Mouse (Mus musculus) neural tube, embryonic 10.5 days (tissue): ENCODE measurements around the gene Kyat3.
A peak's percentile ranks its signal among the peaks of the same experiment; 100 is the strongest.

ENCODE experiments used
- DNase-seq: peaks from one replicate; pipeline ENCODE4 v3.0.0-alpha.2; 2017; ENCODE audit warnings: low spot score; ENCODE audit errors: extremely low spot score

Kyat3 gene

DNA sequence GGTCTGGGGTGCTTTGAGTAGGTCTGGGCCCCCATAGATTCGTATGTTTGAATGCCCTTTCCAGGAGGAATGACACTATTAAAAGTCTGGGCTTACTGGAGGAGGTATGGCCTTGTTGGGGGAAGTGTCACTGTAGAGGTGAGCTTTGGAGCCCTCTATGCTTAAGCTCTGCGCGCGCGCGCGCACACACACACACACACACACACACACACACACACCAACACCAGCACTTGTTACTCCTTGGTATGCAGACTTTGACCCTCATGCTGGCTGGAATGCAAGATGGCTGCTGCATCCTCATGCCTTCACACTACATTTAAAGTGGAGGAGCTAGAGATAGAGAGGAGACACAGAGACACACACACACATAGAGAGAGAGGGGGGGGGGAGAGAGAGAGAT lies 46.8 kb downstream of the Kyat3 start:
- DNase-seq, result no peak

GRCm38 (mm10) chr3:142749131-142749530 lies 48.3 kb downstream of the Kyat3 start:
- DNase-seq, result no peak

- DNase-seq, result no peak
Measured at GRCm38 (mm10) chr3:142755132-142755867, 54.4 kb downstream of the Kyat3 start.

- no peak for DNase-seq
Measured at GRCm38 (mm10) chr3:142757841-142758240, 57.0 kb downstream of the Kyat3 start.

DNA sequence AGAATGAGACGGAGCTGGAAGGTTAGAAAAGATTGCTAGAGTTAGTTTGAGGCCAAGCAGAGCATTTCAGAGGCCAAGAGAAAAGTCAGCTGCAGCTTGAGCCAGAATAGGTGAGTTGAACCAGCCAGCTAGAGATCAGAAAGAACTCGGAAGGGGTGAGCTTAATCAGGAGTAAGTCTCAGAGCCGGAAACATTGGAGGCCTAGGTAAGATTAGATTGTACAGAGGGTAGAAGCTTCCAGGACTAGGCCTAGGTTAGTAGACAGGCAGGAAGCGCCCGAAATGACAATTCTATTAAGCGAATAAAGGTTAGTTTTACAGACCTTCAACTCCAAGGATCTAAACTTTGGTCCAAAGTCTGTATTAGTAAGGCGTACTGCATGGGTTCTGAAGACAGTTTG lies 57.7 kb downstream of the Kyat3 start:
- no peak for DNase-seq

- no peak for DNase-seq
Measured at GRCm38 (mm10) chr3:142760356-142760755, 59.5 kb downstream of the Kyat3 start.

GRCm38 (mm10) chr3:142764995-142765777 lies 64.3 kb downstream of the Kyat3 start, which contains the start of gene Gtf2b:
Gene Gtf2b (plus strand): TSS chr3:142765045.
- DNase-seq, result peak; percentile 93

DNA sequence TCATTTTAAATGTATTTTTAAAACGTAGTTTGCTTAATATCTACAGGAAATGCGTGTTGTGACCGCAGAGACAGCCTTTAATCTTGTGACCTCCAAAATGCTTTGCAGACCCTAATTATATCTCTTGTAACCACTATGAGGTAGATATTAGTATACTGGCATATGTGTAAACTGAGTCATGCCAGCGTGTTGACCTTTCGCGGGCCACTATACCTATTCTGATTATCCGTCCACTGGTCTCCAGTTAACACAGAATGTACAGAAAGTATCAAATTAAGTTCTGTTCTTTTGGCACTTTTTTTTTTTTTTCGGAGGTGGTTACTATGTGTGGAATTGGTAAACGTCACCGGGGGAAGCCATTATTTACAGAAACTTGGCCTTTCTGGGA lies 64.9 kb downstream of the Kyat3 start:
- DNase-seq, result no peak

GRCm38 (mm10) chr3:142768498-142768897 lies 67.6 kb downstream of the Kyat3 start:
- DNase-seq, result no peak

- DNase-seq, result no peak
Measured at GRCm38 (mm10) chr3:142770518-142770917, 69.7 kb downstream of the Kyat3 start.

DNA sequence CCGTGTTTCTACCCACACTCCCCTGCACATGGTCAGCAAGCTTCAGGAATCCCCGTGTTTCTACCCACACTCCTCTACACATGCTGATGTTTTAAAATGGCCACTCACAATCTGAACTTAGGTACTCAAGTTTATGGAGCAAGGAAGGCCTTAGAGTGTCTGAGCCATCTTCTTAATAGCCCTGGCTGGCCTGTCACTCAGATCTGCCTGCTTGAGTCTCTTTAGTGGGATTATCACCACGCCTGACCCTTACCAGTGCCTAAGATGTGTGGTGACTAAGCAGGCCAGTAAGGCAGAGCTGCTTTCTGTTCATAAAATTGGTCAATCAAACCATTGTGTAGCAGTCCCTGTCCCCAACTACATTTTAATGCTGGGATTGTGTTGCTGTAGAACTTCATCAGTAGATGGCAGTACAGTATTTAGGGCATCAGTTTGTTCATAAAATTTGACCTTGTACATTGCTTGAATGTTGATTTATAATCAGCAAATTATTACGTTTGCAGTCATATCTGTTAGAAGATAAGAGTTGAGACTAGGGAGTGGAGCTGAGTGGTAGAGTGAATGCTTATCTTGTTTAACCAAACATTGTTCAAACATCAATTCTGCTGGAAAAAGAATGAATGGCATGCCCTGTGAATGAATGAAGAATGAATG lies 72.8 kb downstream of the Kyat3 start:
- DNase-seq, result no peak

DNA sequence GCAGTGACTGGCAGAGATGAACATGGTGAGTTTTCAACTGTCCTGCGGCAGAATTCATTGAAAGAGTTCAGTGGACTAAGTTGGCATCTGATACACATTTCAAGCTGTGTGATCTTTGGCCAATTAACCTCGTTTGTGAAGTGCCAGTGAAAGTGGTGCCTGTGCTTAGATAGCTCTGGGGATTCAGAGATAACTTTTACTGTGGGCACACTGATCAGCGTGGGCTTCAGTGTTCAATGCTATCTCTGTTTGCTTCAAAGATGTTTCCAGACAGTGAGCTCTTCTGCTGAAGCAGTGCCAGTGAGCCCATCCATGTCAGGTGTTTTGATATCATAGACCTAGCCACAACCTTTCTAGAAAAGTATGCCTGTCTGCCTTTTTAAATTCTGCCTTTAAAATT lies 76.4 kb downstream of the Kyat3 start:
- DNase-seq, result peak; percentile 8

DNA sequence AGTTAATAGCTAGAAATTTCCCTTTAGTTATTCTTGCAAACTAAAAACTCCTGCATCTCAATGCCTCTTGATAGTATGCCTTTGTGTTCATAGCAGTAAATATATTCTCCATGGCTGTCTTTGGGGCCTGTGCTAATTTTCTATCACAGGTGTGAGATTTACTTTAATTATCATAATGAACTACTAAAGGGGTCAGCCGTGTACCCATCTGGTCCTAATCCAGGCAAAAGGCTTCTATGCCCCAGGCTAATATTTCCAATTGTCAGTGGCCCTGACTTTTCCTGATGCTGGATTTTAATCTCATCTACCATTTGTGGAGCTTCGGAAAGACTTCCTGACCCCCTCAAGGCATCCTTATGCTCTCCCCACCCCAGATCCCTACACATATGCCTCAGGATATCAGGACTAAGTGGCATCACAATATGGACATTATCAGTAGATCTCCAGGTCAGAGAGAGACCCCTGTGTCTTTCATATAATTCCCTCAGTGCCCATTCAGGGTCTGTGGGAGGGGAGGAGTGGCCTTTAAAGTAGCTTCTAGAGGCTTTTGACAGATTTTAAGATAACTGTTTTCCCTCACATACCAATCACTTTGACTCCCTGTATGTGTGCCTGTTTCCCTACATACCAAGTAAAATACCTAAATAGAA lies 85.7 kb downstream of the Kyat3 start:
- no peak for DNase-seq

DNA sequence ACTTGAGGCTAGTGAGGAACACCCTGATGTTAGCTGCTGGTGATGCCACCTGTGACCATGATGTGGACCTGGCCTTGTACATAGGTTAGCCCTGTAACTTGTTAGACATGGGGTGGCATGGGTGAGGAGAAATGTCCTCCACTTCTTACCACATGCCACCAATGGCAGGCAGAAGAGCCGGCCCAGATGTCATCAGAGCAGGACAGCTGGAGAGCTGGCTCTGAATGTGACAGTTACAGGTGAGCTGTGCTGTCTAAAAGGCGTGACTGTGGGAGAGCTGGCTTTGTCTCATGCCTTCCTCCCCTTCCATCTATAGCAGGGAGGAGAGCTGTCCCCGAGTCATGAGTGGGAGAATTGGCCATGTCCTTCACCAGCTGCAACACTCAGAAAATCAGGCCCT lies 94.7 kb downstream of the Kyat3 start:
- DNase-seq, result no peak
